Mouse (Mus musculus) CH12.LX (cell line): ENCODE measurements around the gene Snta1. TPM values are rescaled to one million over a fixed set of nuclear protein-coding genes. Genes with fewer than 3 reads are reported as not detected.

ENCODE experiments used
- DNase-seq: peaks from one replicate; pipeline ENCODE4 v3.0.0-alpha.2; 2013; ENCODE audit errors: extremely low read depth
- H3K27ac ChIP-seq: 2 replicates; pipeline ENCODE4 v1.5.1; 2012; ENCODE audit warnings: low read depth, mild to moderate bottlenecking, control low read depth, moderate library complexity; ENCODE audit not compliant: insufficient read depth
- H3K27me3 ChIP-seq: replicated peaks from 2 replicates; pipeline ENCODE3; 2012; ENCODE audit warnings: inconsistent platforms
- H3K36me3 ChIP-seq, 2 experiments: replicated peaks in 1 of 2; 2 replicates each; pipeline versions ENCODE3 to v1.6.1; 2012; ENCODE audit warnings: inconsistent platforms in 1 of 2, low read length in 1 of 2, mild to moderate bottlenecking in 1 of 2, mixed read lengths in 1 of 2, moderate library complexity in 1 of 2; ENCODE audit not compliant: control insufficient read depth in 1 of 2, insufficient read depth in 1 of 2
- H3K4me1 ChIP-seq, 2 experiments: 2 replicates each; pipeline ENCODE4 v1.6.1; 2012; ENCODE audit warnings: inconsistent platforms in 1 of 2, moderate library complexity in 1 of 2; ENCODE audit not compliant: insufficient read depth in 2 of 2, control insufficient read depth in 1 of 2
- H3K4me2 ChIP-seq: 2 replicates; pipeline ENCODE4 v1.6.1; 2012; ENCODE audit warnings: low read depth, mild to moderate bottlenecking, control low read depth; ENCODE audit not compliant: poor library complexity, insufficient read depth, severe bottlenecking
- H3K4me3 ChIP-seq, 3 experiments: fragments of 150-350 bp in 1 of 3; sonication (generic) in 1 of 3; replicated peaks in 1 of 3; 2 replicates each; pipeline versions ENCODE3 to v1.5.1; 2011 to 2012; ENCODE audit warnings: low read depth in 2 of 3, low read length in 2 of 3, mild to moderate bottlenecking in 2 of 3, moderate library complexity in 2 of 3, control low read depth in 1 of 3, improper control_type of control experiment in 1 of 3, inconsistent platforms in 1 of 3, mixed read lengths in 1 of 3; ENCODE audit not compliant: poor library complexity in 1 of 3
- H3K79me2 ChIP-seq: replicated peaks from 2 replicates; pipeline ENCODE4 v1.6.1; 2012; ENCODE audit warnings: mild to moderate bottlenecking, moderate library complexity; ENCODE audit not compliant: control insufficient read depth, poor library complexity, insufficient read depth, severe bottlenecking; ENCODE audit errors: extremely low read depth
- H3K9ac ChIP-seq: 2 replicates; pipeline ENCODE4 v1.6.1; 2012; ENCODE audit warnings: low read depth, mild to moderate bottlenecking, control low read depth, moderate library complexity; ENCODE audit not compliant: insufficient read depth
- H3K9me3 ChIP-seq: replicated peaks from 2 replicates; pipeline ENCODE3; 2012; ENCODE audit warnings: low read length, inconsistent platforms, mixed read lengths
- BHLHE40 ChIP-seq: IDR thresholded peaks from 2 replicates; pipeline ENCODE4 v1.6.1; 2011; ENCODE audit warnings: mild to moderate bottlenecking, low read depth, low read length, improper control_type of control experiment
- CHD2 ChIP-seq: IDR thresholded peaks from 2 replicates; pipeline ENCODE4 v1.6.1; 2011; ENCODE audit warnings: low read length, improper control_type of control experiment
- CTCF ChIP-seq, 2 experiments: IDR thresholded peaks in 1 of 2; conservative IDR thresholded peaks in 1 of 2; 2 replicates each; pipeline ENCODE4 v1.5.1; 2011 to 2012; ENCODE audit warnings: low read depth in 2 of 2, low read length in 2 of 2, improper control_type of control experiment in 1 of 2, inconsistent platforms in 1 of 2, mild to moderate bottlenecking in 1 of 2, moderate library complexity in 1 of 2
- E2F4 ChIP-seq: IDR thresholded peaks from 2 replicates; pipeline ENCODE4 v1.6.1; 2011; ENCODE audit warnings: low read depth, low read length, improper control_type of control experiment; ENCODE audit not compliant: insufficient replicate concordance
- EP300 ChIP-seq: IDR thresholded peaks from 2 replicates; pipeline ENCODE4 v1.6.1; 2011; ENCODE audit warnings: low read length, improper control_type of control experiment
- ETS1 ChIP-seq: conservative IDR thresholded peaks from 2 replicates; pipeline ENCODE4 v1.6.1; 2012; ENCODE audit warnings: low read depth, mild to moderate bottlenecking, inconsistent platforms, low read length, improper control_type of control experiment, moderate library complexity
- GABPA ChIP-seq: IDR thresholded peaks from 2 replicates; pipeline ENCODE4 v1.6.1; 2012; ENCODE audit warnings: low read depth, low read length, improper control_type of control experiment, inconsistent platforms; ENCODE audit not compliant: insufficient replicate concordance
- IRF4 ChIP-seq: IDR thresholded peaks from 2 replicates; pipeline ENCODE4 v1.6.1; 2014; ENCODE audit warnings: low read depth, mild to moderate bottlenecking, inconsistent platforms, low read length, improper control_type of control experiment
- JUN ChIP-seq: IDR thresholded peaks from 2 replicates; pipeline ENCODE4 v1.6.1; 2011; ENCODE audit warnings: low read depth, mild to moderate bottlenecking, low read length, improper control_type of control experiment, moderate library complexity; ENCODE audit not compliant: insufficient read depth
- MAFK ChIP-seq: IDR thresholded peaks from 2 replicates; pipeline ENCODE4 v1.6.1; 2011; ENCODE audit warnings: low read length, improper control_type of control experiment; ENCODE audit not compliant: insufficient replicate concordance
- MAX ChIP-seq: IDR thresholded peaks from 2 replicates; pipeline ENCODE4 v1.6.1; 2011; ENCODE audit warnings: low read length, improper control_type of control experiment
- MEF2A ChIP-seq: IDR thresholded peaks from 2 replicates; pipeline ENCODE4 v1.6.1; 2014; ENCODE audit warnings: low read depth, mild to moderate bottlenecking, inconsistent platforms, low read length, improper control_type of control experiment, borderline replicate concordance
- MXI1 ChIP-seq: IDR thresholded peaks from 2 replicates; pipeline ENCODE4 v1.6.1; 2011; ENCODE audit warnings: mild to moderate bottlenecking, low read depth, low read length, improper control_type of control experiment
- NELFE ChIP-seq: IDR thresholded peaks from 2 replicates; pipeline ENCODE4 v1.6.1; 2011; ENCODE audit warnings: low read depth, low read length, improper control_type of control experiment
- POLR2A ChIP-seq: IDR thresholded peaks from 2 replicates; pipeline ENCODE4 v1.6.1; 2011; ENCODE audit warnings: low read depth, mild to moderate bottlenecking, improper control_type of control experiment, low read length
- RAD21 ChIP-seq: IDR thresholded peaks from 2 replicates; pipeline ENCODE4 v1.6.1; 2011; ENCODE audit warnings: low read depth, mild to moderate bottlenecking, low read length, improper control_type of control experiment, moderate library complexity
- SIN3A ChIP-seq: IDR thresholded peaks from 2 replicates; pipeline ENCODE4 v1.6.1; 2012; ENCODE audit warnings: low read length, improper control_type of control experiment, inconsistent platforms
- TBP ChIP-seq: conservative IDR thresholded peaks from 2 replicates; pipeline ENCODE4 v1.6.1; 2011; ENCODE audit warnings: low read depth, low read length, improper control_type of control experiment
- TCF12 ChIP-seq: IDR thresholded peaks from 2 replicates; pipeline ENCODE4 v1.6.1; 2014; ENCODE audit warnings: low read depth, mild to moderate bottlenecking, inconsistent platforms, low read length, improper control_type of control experiment
- UBTF ChIP-seq: IDR thresholded peaks from 2 replicates; pipeline ENCODE4 v1.6.1; 2012; ENCODE audit warnings: low read depth, mild to moderate bottlenecking, inconsistent platforms, low read length, improper control_type of control experiment, moderate library complexity
- ZNF384 ChIP-seq: IDR thresholded peaks from 2 replicates; pipeline ENCODE4 v1.6.1; 2012; ENCODE audit warnings: low read depth, low read length, improper control_type of control experiment, inconsistent platforms
- dilution Hi-C: fragments of 300-500 bp; cut with MboI; formaldehyde crosslinking; loops from 2 replicates; pipeline ENCODE4 v1.14.3; 2020; ENCODE audit warnings: low sequenced_read_pairs; ENCODE audit not compliant: extremely low pct_unique_long_range_greater_than_20kb, extremely low pct_ligation_motif_present
- in situ Hi-C: fragments of 300-500 bp; cut with MboI; formaldehyde crosslinking; loops from 3 replicates; pipeline ENCODE4 v1.14.3; 2019; ENCODE audit warnings: low sequenced_read_pairs, low pct_ligation_motif_present, low pct_unique_long_range_greater_than_20kb, mixed read lengths
- polyA plus RNA-seq: library from polyadenylated mRNA; unstranded; fragments of >175 nt; gene quantifications from 2 replicates; pipeline ENCODE4 v1.2.1, GENCODE M21; 2012; ENCODE audit warnings: low read depth; ENCODE audit not compliant: insufficient read length
- total RNA-seq, 2 experiments: library from RNA; depleted of rRNA; stranded (reverse); fragments of 300-350 nt in 1 of 2; fragments of >200 nt in 1 of 2; gene quantifications; 2 replicates each; pipeline ENCODE4 v1.2.3; 2012 to 2014

Gene Snta1
- total and polyA plus RNA-seq, 3 experiments: 0.33 TPM; not detected in 2

DNA sequence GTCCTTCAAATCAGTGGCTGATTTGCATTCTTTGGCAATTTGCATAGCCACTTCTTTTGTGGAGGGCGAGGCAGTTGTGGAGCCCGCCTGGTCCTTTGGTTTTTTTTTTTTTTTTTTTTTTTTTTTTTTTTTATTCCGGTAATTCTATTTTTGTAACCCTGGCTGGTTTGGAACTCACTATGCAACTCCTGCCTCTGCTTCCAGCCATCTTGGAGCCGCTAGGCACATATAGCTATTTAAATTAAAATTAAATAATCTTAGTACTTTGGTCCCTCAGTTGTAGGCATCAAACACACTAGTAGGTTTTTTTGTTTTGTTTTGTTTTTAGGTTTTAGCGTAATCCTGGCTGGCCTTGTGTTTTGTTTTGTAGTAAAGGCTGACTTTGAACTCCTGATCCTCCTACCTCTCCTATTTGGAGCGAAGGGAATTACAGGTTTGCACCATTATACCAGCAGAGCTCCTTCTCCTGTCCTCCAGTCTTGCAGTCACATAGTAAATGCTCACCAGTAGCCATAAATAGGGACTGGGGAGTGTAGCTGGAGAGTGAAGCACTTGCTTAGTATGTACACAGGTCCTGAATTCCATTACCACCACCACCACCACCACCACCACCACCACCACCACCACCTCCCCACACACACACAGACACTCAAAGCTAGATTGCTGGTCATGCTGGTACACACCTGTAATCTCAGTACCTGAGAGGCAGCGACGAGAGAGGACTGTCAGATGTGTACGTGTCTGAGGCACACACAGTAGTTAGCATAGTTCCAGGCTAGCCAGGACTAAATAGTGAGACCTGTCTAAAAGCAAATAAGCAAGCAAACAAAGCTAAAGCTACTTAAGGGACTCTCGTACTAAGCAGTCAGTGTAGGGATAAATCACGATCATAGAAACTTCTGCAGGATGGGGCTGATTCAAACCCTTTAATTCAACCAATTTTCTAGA is 19.3 kb upstream of the Snta1 start:
- H3K4me3 ChIP-seq: peak overlapping the region; percentile 16 to 59 (median 52)
- dilution Hi-C loops: no loop called here
- H3K4me1 ChIP-seq: peaks cover 4 to 17% of the 10 kb centered on the region in 2 experiments
- H3K79me2 ChIP-seq: no peaks in the 10 kb centered on the region
- DNase-seq: peak; percentile 79
- peak overlapping the region; percentile 24; the same call in 1 of the 2 replicates for H3K4me2 ChIP-seq
- H3K9ac ChIP-seq: peak overlapping the region; percentile 58; the same call in 1 of the 2 replicates
- H3K36me3 ChIP-seq: no peaks in the 10 kb centered on the region
- H3K9me3 ChIP-seq: peaks cover 5% of the 10 kb centered on the region
- peaks cover 1% of the 10 kb centered on the region for H3K27me3 ChIP-seq
- TF ChIP-seq CHD2 (no peak), MEF2A (peak; percentile 84), GABPA (no peak), E2F4 (no peak), MAX (no peak), TCF12 (no peak), ETS1 (0 out of 2 replicates have a peak, but pooled peaks have one; percentile 9), NELFE (no peak), MXI1 (no peak), IRF4 (no peak; the same call in 1 of the 2 replicates), MAFK (no peak), ZNF384 (peak; percentile 99), RAD21 (no peak), POLR2A (no peak), EP300 (0 out of 2 replicates have a peak, but pooled peaks have one; percentile 43), UBTF (no peak), CTCF (conservative IDR thresholded peaks at IDR 0.05 in 1 of 2, IDR thresholded peaks at IDR 0.05 in 1 of 2; ENCODE audit: low read depth in 2 of 2, low read length in 2 of 2) (no peak), JUN (no peak), TBP (peak; percentile 71; the same call in 1 of the 2 replicates), SIN3A (peak; percentile 48; the same call in 1 of the 2 replicates), BHLHE40 (0 out of 2 replicates have a peak, but pooled peaks have one; percentile 14)
- TF ChIP-seq, all 38 proteins: peak for 7
- 0 out of 2 replicates have a peak overlapping the region, but pooled peaks have one; percentile 33 for H3K27ac ChIP-seq
- in situ Hi-C loops: no loop called here
